18 mouse cellular contexts compared by ENCODE assay signal in genomic region chr5:146883486-146884272, GRCm38 (mm10). TPM values are rescaled to one million over a fixed set of nuclear protein-coding genes. Genes with fewer than 3 reads are reported as not detected.
DNase-seq lines count a peak whose midpoint lies in the region.
"Had no signal": no experiment of that assay in that cellular context is flagged by ENCODE, and none has a peak within 500 bp of the region (broad histone marks: within the 10 kb centered on the region; RNA-seq: fewer than 3 reads in every experiment).

No protein-coding gene starts in this region.

- peak; percentile 59 for DNase-seq in adrenal gland, adult 2 months
- no peak for DNase-seq in adrenal gland, adult 18-20 months (ENCODE audit: low spot score in 2 of 2)
- DNase-seq in Muller cell, postnatal 12 days (ENCODE audit: inconsistent ontology term) = peak; percentile 89
- peak; percentile 24 for DNase-seq in adrenal gland, postnatal 10 days
- DNase-seq in telencephalon, adult 2 months (ENCODE audit: low read depth, low spot score) = peak; percentile 27
- DNase-seq in lung, postnatal 4 days = no peak
- no peak for DNase-seq in kidney, adult 9 months
- DNase-seq: cerebellum, adult 2 months; cerebellum, postnatal 25 days; embryo, embryonic 11 days; heart, adult 18-20 months; heart, postnatal 10 days; kidney, postnatal 25 days; lung, adult 18-20 months; lung, postnatal 10 days; thymus, postnatal 25 days had no signal

RNA-seq across cellular contexts. Expression of gene Rasl11a, which starts 38.8 kb away (rescaled TPM):
- 10 to 100 TPM in 1 of 2 experiments, 1 to 10 TPM in 1; 8.2 to 12.2 TPM for total RNA-seq in adrenal gland, adult 2 months (2021)
- polyA plus RNA-seq in adrenal gland, adult 2 months (2012; rRNA removed) = 7.9 and 8.9 TPM in 2 replicates
- total RNA-seq in adrenal gland, adult 18-20 months (2021) = 10 to 100 TPM in 1 of 2 experiments, 1 to 10 TPM in 1; 7.0 to 11.1 TPM
- 1 to 10 TPM; 8.4 to 9.0 TPM for total RNA-seq in adrenal gland, postnatal 10 days (2021)
- total RNA-seq: monocyte, adult 5-6 weeks; neutrophil, adult 5-6 weeks had no signal

RNA-seq across cellular contexts. Expression of gene Rpl21, which starts 51.0 kb away (rescaled TPM):
- 100 to 1,000 TPM; 308 to 315 TPM for total RNA-seq in adrenal gland, adult 2 months (2021)
- 5.2 and 5.3 TPM in 2 replicates for polyA plus RNA-seq in adrenal gland, adult 2 months (2012; rRNA removed)
- total RNA-seq in adrenal gland, adult 18-20 months (2021) = 100 to 1,000 TPM; 289 to 315 TPM
- total RNA-seq in adrenal gland, postnatal 10 days (2021) = 100 to 1,000 TPM; 288 to 299 TPM

Comparison
In these comparisons a context has a peak if more than half of its experiments do, and no peak if none do; other contexts are left out.
1. DNase-seq: peak in adrenal gland, adult 2 months (single experiment), Muller cell, postnatal 12 days (single experiment), adrenal gland, postnatal 10 days (single experiment) and telencephalon, adult 2 months (single experiment); none in adrenal gland, adult 18-20 months (0 of 2), lung, postnatal 4 days (0 of 2) and kidney, adult 9 months (single experiment).